Mouse (Mus musculus) cerebellum, adult 2 months (tissue): Measurements from ENCODE around the gene Il6st. TPM values are rescaled to one million over a fixed set of nuclear protein-coding genes. Genes with fewer than 3 reads are reported as not detected.

Experiments used
- DNase-seq, 2 experiments: peaks; one replicate each; pipeline ENCODE4 v3.0.0; 2021
- H3K27ac ChIP-seq: fragments of 200-500 bp; 2 replicates; pipeline ENCODE4 v1.5.1; 2012; ENCODE audit warnings: low read length, control low read depth, inconsistent platforms; ENCODE audit not compliant: insufficient read depth
- H3K27me3 ChIP-seq: fragments of 200-500 bp; 2 replicates; pipeline ENCODE4 v1.6.1; 2012; ENCODE audit warnings: inconsistent platforms, mild to moderate bottlenecking, low read length, moderate library complexity; ENCODE audit not compliant: control insufficient read depth, insufficient read depth
- H3K4me1 ChIP-seq: fragments of 200-500 bp; 2 replicates; pipeline ENCODE4 v1.6.1; 2011; ENCODE audit warnings: low read length; ENCODE audit not compliant: control insufficient read depth, insufficient read depth
- H3K4me3 ChIP-seq: fragments of 200-500 bp; replicated peaks from 2 replicates; pipeline ENCODE3; 2011; ENCODE audit warnings: mild to moderate bottlenecking, low read depth, low read length, control low read depth; ENCODE audit not compliant: insufficient read depth
- CTCF ChIP-seq: fragments of 200-500 bp; IDR thresholded peaks from 2 replicates; pipeline ENCODE4 v1.5.1; 2011; ENCODE audit warnings: low read depth, mild to moderate bottlenecking, control low read depth, low read length, moderate library complexity, borderline replicate concordance; ENCODE audit not compliant: insufficient read depth
- POLR2A ChIP-seq: fragments of 200-500 bp; IDR thresholded peaks from 2 replicates; pipeline ENCODE4 v1.6.1; 2011; ENCODE audit warnings: low read length, control low read depth, borderline replicate concordance; ENCODE audit not compliant: insufficient read depth
- WGBS: fragments of 180-500 bp; shearing (Covaris S2); methylation state at CpG from one replicate; pipeline ENCODE4 v1.1.7; 2018; 5-methylcytosine and 5-hydroxymethylcytosine counted together
- polyA plus RNA-seq: library from polyadenylated mRNA; depleted of rRNA; stranded (reverse); fragments of >200 nt; gene quantifications from 2 replicates; pipeline ENCODE4 v1.2.3, GENCODE M21; 2012

Gene Il6st
- polyA plus RNA-seq, 1 experiment = 32.8 TPM

GRCm38 (mm10) chr13:112438001-112438868 is 25.6 kb upstream of the Il6st start:
- TF ChIP-seq POLR2A = no peak
- no peak for TF ChIP-seq CTCF
- Histone ChIP-seq H3K27ac (no peak overlapping the region), H3K4me3 (no peak overlapping the region), H3K27me3 (no peaks in the 10 kb centered on the region; the same call in 1 of the 2 replicates), H3K4me1 (no peaks in the 10 kb centered on the region)
- WGBS = 95% methylated on average over 21 of the region's 21 CpGs
- no peak for DNase-seq

GRCm38 (mm10) chr13:112439105-112439818 is 24.6 kb upstream of the Il6st start:
- H3K27ac ChIP-seq = no peak overlapping the region
- TF ChIP-seq CTCF (no peak), POLR2A (no peak)
- no peak for DNase-seq
- no peaks in the 10 kb centered on the region; the same call in 1 of the 2 replicates for H3K27me3 ChIP-seq
- no peaks in the 10 kb centered on the region for H3K4me1 ChIP-seq
- WGBS = 33% methylated on average over 15 of the region's 15 CpGs
- no peak overlapping the region for H3K4me3 ChIP-seq

DNA sequence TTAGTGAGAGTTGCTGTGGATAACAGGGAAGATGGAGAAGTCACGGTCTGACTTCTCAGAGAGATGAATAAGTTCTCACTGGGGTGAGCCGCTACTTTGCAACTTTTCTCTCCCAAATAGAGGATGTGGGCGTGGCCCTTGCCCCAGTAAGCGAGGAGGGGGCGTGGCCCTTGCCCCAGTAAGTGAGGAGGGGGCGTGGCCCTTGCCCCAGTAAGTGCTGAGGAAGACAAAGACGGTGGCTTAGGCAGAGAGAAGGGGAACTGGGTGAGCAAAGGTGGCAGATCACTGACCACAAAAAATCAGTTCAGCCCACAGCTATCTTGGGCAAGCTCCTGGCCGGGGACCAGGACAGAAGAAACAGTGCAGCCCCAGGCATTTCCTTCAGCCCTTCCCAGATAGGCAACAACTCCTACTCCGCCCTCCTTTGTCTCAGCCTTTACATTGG is 23.9 kb upstream of the Il6st start:
- TF ChIP-seq CTCF (no peak), POLR2A (no peak)
- Histone ChIP-seq H3K4me3 (no peak overlapping the region), H3K27ac (no peak overlapping the region), H3K27me3 (no peaks in the 10 kb centered on the region; the same call in 1 of the 2 replicates), H3K4me1 (no peaks in the 10 kb centered on the region)
- peak in 1 of 2 experiments; percentile 4 for DNase-seq
- WGBS = 10% methylated on average over 9 of the region's 9 CpGs

DNA sequence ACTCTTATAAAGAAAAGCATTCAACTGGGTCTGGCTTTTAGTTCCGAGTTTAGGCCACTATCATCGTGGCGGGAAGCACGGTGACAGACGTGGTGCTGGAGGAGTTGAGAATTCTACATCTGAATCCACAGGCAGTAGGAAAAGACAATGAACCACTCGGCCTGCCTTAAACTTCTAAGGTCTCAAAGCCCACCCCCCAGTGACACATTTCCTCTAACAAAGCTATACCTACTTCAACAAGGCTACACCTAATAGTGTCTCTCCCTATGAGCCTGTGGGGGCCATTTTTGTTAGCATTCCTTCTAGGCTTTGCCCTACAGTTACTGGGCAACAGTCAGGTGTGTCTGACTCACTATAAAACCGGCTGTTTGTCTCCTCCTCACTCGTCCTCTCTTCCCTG is 23.2 kb upstream of the Il6st start:
- Histone ChIP-seq H3K27ac (no peak overlapping the region), H3K4me3 (no peak overlapping the region), H3K27me3 (no peaks in the 10 kb centered on the region; the same call in 1 of the 2 replicates), H3K4me1 (no peaks in the 10 kb centered on the region)
- no peak for TF ChIP-seq POLR2A
- TF ChIP-seq CTCF = no peak
- 49% methylated on average over 8 of the region's 8 CpGs for WGBS
- no peak for DNase-seq

GRCm38 (mm10) chr13:112442867-112443529 is 20.9 kb upstream of the Il6st start:
- no peaks in the 10 kb centered on the region for H3K4me1 ChIP-seq
- TF ChIP-seq CTCF (no peak), POLR2A (no peak)
- H3K27ac ChIP-seq = no peak overlapping the region
- no peaks in the 10 kb centered on the region; the same call in 1 of the 2 replicates for H3K27me3 ChIP-seq
- DNase-seq = no peak
- H3K4me3 ChIP-seq = no peak overlapping the region
- WGBS = 92% methylated on average over 7 of the region's 7 CpGs

DNA sequence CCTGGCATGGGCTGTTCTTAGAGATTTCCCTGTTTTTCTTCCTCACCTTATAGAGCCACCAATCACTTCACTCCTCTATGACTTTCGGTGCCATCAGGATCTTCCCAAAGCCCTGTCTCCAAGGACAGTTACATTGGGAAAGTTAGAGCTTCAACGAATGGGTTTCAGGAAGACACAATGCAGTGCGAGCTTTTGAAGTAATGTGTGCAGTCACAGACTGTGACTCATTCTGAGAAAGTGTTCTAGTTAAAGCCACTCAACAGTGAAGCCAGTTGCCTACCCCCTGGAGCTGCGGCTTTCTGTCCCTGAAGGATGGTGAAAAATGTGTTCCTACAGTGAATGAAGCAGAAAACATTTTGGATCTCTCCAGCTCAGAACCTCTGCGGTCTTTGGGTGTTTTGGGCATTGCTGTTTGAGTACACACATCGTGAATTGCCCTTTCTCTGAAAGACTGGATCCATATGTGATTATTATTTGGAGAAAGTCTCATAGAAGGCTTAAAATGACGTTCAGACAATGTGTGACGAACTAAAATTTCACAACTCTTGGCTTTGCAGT is 16.7 kb upstream of the Il6st start:
- H3K27me3 ChIP-seq = no peaks in the 10 kb centered on the region
- H3K4me3 ChIP-seq = no peak overlapping the region
- no peak for DNase-seq
- H3K4me1 ChIP-seq = no peaks in the 10 kb centered on the region
- 62% methylated on average over 8 of the region's 8 CpGs for WGBS
- TF ChIP-seq POLR2A (no peak), CTCF (no peak)
- H3K27ac ChIP-seq = no peak overlapping the region

GRCm38 (mm10) chr13:112450210-112450609 is 13.7 kb upstream of the Il6st start:
- Histone ChIP-seq H3K4me1 (no peaks in the 10 kb centered on the region), H3K27me3 (no peaks in the 10 kb centered on the region), H3K27ac (no peak overlapping the region), H3K4me3 (no peak overlapping the region)
- TF ChIP-seq CTCF = no peak
- 47% methylated on average over 3 of the region's 3 CpGs for WGBS
- DNase-seq = no peak

- WGBS = 77% methylated on average over 6 of the region's 6 CpGs
- Histone ChIP-seq H3K4me3 (no peak overlapping the region), H3K27ac (no peak overlapping the region), H3K4me1 (no peaks in the 10 kb centered on the region), H3K27me3 (no peaks in the 10 kb centered on the region)
- TF ChIP-seq CTCF (no peak), POLR2A (no peak)
- no peak for DNase-seq
Measured at GRCm38 (mm10) chr13:112457366-112457765, 6.5 kb upstream of the Il6st start.
